Mouse (Mus musculus): Measurements from ENCODE around the gene Tmem256. TPM values are rescaled to one million over a fixed set of nuclear protein-coding genes. Genes with fewer than 3 reads are reported as not detected.

Gene Tmem256
- total RNA-seq, 2 experiments from 2014 or later = 145 TPM

- no peak for DNase-seq (ENCODE audit: low spot score in 2 of 2)
Observed at GRCm38 (mm10) chr11:69881787-69882670, 43.7 kb downstream of the Tmem256 start.

GRCm38 (mm10) chr11:69883066-69883465 is 44.8 kb downstream of the Tmem256 start:
- no peak for DNase-seq (ENCODE audit: low spot score in 2 of 2)

GRCm38 (mm10) chr11:69883527-69884151 is 45.3 kb downstream of the Tmem256 start:
- no peak for DNase-seq (ENCODE audit: low spot score in 2 of 2)

- no peak for DNase-seq (ENCODE audit: low spot score in 2 of 2)
Observed at GRCm38 (mm10) chr11:69884240-69884639, 45.9 kb downstream of the Tmem256 start.

DNA sequence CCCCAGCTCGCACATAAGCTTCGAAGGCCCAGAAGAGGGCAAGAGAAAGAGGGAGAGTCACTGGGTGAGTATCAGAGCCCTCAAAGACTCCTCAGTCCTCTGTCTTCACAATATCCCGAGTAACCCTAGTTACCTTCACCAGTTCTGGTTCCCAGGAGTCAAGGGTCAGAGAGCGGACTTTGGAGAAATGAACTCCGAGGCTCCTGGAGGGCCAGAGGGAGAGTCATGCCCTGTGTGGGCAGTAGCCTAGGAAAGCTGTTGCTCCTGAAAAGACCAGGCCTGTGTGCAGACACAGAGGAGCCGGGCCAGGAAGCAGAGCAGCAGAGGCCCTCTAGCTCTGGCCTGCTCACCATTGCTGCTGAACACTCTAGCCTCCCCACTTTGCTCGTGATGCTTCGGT is 46.3 kb downstream of the Tmem256 start:
- no peak for DNase-seq (ENCODE audit: low spot score in 2 of 2)

- no peak for DNase-seq (ENCODE audit: low spot score in 2 of 2)
Observed at GRCm38 (mm10) chr11:69886907-69887635, 48.8 kb downstream of the Tmem256 start.

Small RNA genes within 50 kb of the gene (microRNA-seq; reads per million reads assigned to microRNA genes)
- 0 to 0.95 reads per million in 2 experiments for gene Mir6924 (ENCODE audit: borderline number of aligned reads in 2 of 2)

Other genes with a start within 250 kb of the Tmem256 start
- gene Atp1b2, start 232.6 kb upstream of the Tmem256 start, total RNA-seq (2021) = 10 to 100 TPM; 32.8 to 39.8 TPM
- gene Shbg, start 220.6 kb upstream of the Tmem256 start, total RNA-seq (2021) = not detected
- 1 to 10 TPM; 5.9 to 6.5 TPM for gene Sat2, start 216.5 kb upstream of the Tmem256 start, total RNA-seq (2021)
- 10 to 100 TPM; 83.5 to 90.2 TPM for gene Fxr2, start 205.5 kb upstream of the Tmem256 start, total RNA-seq (2021)
- not detected for gene Sox15, start 183.2 kb upstream of the Tmem256 start, total RNA-seq (2021)
- gene Mpdu1, start 175.9 kb upstream of the Tmem256 start, total RNA-seq (2021) = 100 to 1,000 TPM in 1 of 2 experiments, 10 to 100 TPM in 1; 95.7 to 117 TPM
- 10 to 100 TPM; 20.5 to 36.7 TPM for gene Cd68, start 172.4 kb upstream of the Tmem256 start, total RNA-seq (2021)
- 100 to 1,000 TPM; 584 to 655 TPM for gene Eif4a1, start 166.1 kb upstream of the Tmem256 start, total RNA-seq (2021)
- 10 to 100 TPM; 69.0 to 79.8 TPM for gene Senp3, start 156.4 kb upstream of the Tmem256 start, total RNA-seq (2021)
- 1 to 10 TPM; 2.8 to 5.3 TPM for gene Tnfsf13, start 152.7 kb upstream of the Tmem256 start, total RNA-seq (2021)
- gene Tnfsf12, start 142.7 kb upstream of the Tmem256 start, total RNA-seq (2021) = 10 to 100 TPM; 23.7 to 26.2 TPM
- 1 to 10 TPM; 3.6 to 4.9 TPM for gene Tnfsfm13, start 142.4 kb upstream of the Tmem256 start, total RNA-seq (2021)
- gene Polr2a, start 79.9 kb upstream of the Tmem256 start, total RNA-seq (2021) = 10 to 100 TPM; 55.4 to 79.7 TPM
- not detected for gene Slc35g3, start 76.5 kb upstream of the Tmem256 start, total RNA-seq (2021)
- gene Zbtb4, start 72.6 kb upstream of the Tmem256 start, total RNA-seq (2021) = 10 to 100 TPM; 48.2 to 71.4 TPM
- 1 to 10 TPM; 1.3 to 3.9 TPM for gene Chrnb1, start 42.6 kb upstream of the Tmem256 start, total RNA-seq (2021)
- gene Fgf11, start 36.7 kb upstream of the Tmem256 start, total RNA-seq (2021) = 10 to 100 TPM in 1 of 2 experiments, 1 to 10 TPM in 1; 3.0 to 13.0 TPM
- under 1 TPM; 0.36 to 0.51 TPM for gene Tmem102, start 32.9 kb upstream of the Tmem256 start, total RNA-seq (2021)
- not detected for gene Gm39566, start 23.2 kb upstream of the Tmem256 start, total RNA-seq (2021)
- not detected for gene Spem2, start 20.0 kb upstream of the Tmem256 start, total RNA-seq (2021)
- gene Spem1, start 16.3 kb upstream of the Tmem256 start, total RNA-seq (2021) = not detected
- gene Nlgn2, start 730 bp upstream of the Tmem256 start, total RNA-seq (2021) = 10 to 100 TPM; 19.7 to 24.9 TPM
- 10 to 100 TPM; 38.2 to 46.2 TPM for gene Plscr3, start 7.9 kb downstream of the Tmem256 start, total RNA-seq (2021)
- under 1 TPM in 1 of 2 experiments, not detected in 1; 0.38 TPM for gene Tnk1, start 20.2 kb downstream of the Tmem256 start, total RNA-seq (2021)
- not detected for gene Tmem95, start 39.5 kb downstream of the Tmem256 start, total RNA-seq (2021)
- gene Kctd11, start 42.9 kb downstream of the Tmem256 start, total RNA-seq (2021) = 1 to 10 TPM; 3.6 to 6.0 TPM
- gene Acap1, start 57.0 kb downstream of the Tmem256 start, total RNA-seq (2021) = 1 to 10 TPM in 1 of 2 experiments, under 1 TPM in 1; 0.43 to 1.5 TPM
- under 1 TPM; 0.29 to 0.86 TPM for gene 2810408A11Rik, start 62.5 kb downstream of the Tmem256 start, total RNA-seq (2021)
- 10 to 100 TPM; 48.5 to 53.9 TPM for gene Neurl4, start 62.6 kb downstream of the Tmem256 start, total RNA-seq (2021)
- 10 to 100 TPM; 47.3 to 52.4 TPM for gene Gps2, start 75.4 kb downstream of the Tmem256 start, total RNA-seq (2021)
- 100 to 1,000 TPM; 579 to 673 TPM for gene Eif5a, start 83.4 kb downstream of the Tmem256 start, total RNA-seq (2021)
- gene Ybx2, start 97.3 kb downstream of the Tmem256 start, total RNA-seq (2021) = 10 to 100 TPM; 14.2 to 32.6 TPM
- gene Slc2a4, start 109.7 kb downstream of the Tmem256 start, total RNA-seq (2021) = 100 to 1,000 TPM in 1 of 2 experiments, 10 to 100 TPM in 1; 70.7 to 200 TPM
- under 1 TPM in 1 of 2 experiments, not detected in 1; 0.66 TPM for gene Cldn7, start 126.3 kb downstream of the Tmem256 start, total RNA-seq (2021)
- 100 to 1,000 TPM; 114 to 123 TPM for gene Ctdnep1, start 142.6 kb downstream of the Tmem256 start, total RNA-seq (2021)
- 10 to 100 TPM; 62.7 to 81.3 TPM for gene Elp5, start 144.0 kb downstream of the Tmem256 start, total RNA-seq (2021)
- gene Gabarap, start 152.6 kb downstream of the Tmem256 start, total RNA-seq (2021) = 100 to 1,000 TPM; 436 to 473 TPM
- gene Phf23, start 157.3 kb downstream of the Tmem256 start, total RNA-seq (2021) = 10 to 100 TPM; 51.5 to 57.5 TPM
- gene Dvl2, start 162.1 kb downstream of the Tmem256 start, total RNA-seq (2021) = 10 to 100 TPM; 13.8 to 14.9 TPM
- 1,000 to 10,000 TPM in 1 of 2 experiments, 100 to 1,000 TPM in 1; 522 to 1,041 TPM for gene Acadvl, start 176.9 kb downstream of the Tmem256 start, total RNA-seq (2021)
- gene Dlg4, start 178.4 kb downstream of the Tmem256 start, total RNA-seq (2021) = 10 to 100 TPM; 24.6 to 33.0 TPM
- under 1 TPM in 1 of 2 experiments, not detected in 1; 0.50 TPM for gene Asgr1, start 215.6 kb downstream of the Tmem256 start, total RNA-seq (2021)

Measured in adrenal gland, adult 18-20 months (tissue).